Mouse (Mus musculus): ENCODE results near the gene Scgb1c1.

GRCm38 (mm10) chr7:140848591-140848990 lies 3.2 kb downstream of the Scgb1c1 start:
- TF ChIP-seq GATA1 (IDR thresholded peaks at IDR 0.05; ENCODE audit: low read length) (no peak), TAL1 (IDR thresholded peaks at IDR 0.05; ENCODE audit: low read length) (no peak)
